Mouse (Mus musculus): ENCODE measurements around the gene Nol10.

- TF ChIP-seq CTCF (IDR thresholded peaks at IDR 0.05; ENCODE audit: low read depth, low read length) (0 out of 2 replicates have a peak, but pooled peaks have one; percentile 9), POLR2A (IDR thresholded peaks at IDR 0.05; ENCODE audit: borderline replicate concordance, low read depth, low read length) (no peak)
These were observed 18.7 kb downstream of the Nol10 start for GRCm38 (mm10) chr12:17366981-17367380.

Measured in bone marrow macrophage, adult 2 months (primary cell).